Mouse (Mus musculus) midbrain, embryonic 11.5 days (tissue): ENCODE measurements at regions not wholly inside any gene's neighbourhood (a gene's known extent, or its start where the extent isn't known, plus 50 kb on each side); places are given as distances from the start of the nearest gene placed in this dataset.

ENCODE experiments used
- ATAC-seq: fragments of 200-750 bp; cut with Nextera tagmentation; 2 replicates; pipeline ENCODE4 v1.8.0; 2017; ENCODE audit warnings: moderate TSS enrichment, moderate library complexity; ENCODE audit not compliant: low FRiP score
- DNase-seq: peaks from one replicate; pipeline ENCODE4 v3.0.0; 2015; ENCODE audit warnings: low spot score; ENCODE audit errors: missing footprints
- H3K27ac ChIP-seq: fragments of 300-500 bp; sonication (generic); 2 replicates; pipeline ENCODE4 v1.5.1; 2014; ENCODE audit warnings: low read depth, low read length
- H3K27me3 ChIP-seq: fragments of 300-500 bp; sonication (generic); 2 replicates; pipeline ENCODE4 v1.6.1; 2014; ENCODE audit warnings: mild to moderate bottlenecking, low read length, moderate library complexity, mixed read lengths; ENCODE audit not compliant: control insufficient read depth, insufficient read depth
- H3K36me3 ChIP-seq: fragments of 300-500 bp; sonication (generic); 2 replicates; pipeline ENCODE4 v1.6.1; 2014; ENCODE audit warnings: mild to moderate bottlenecking, low read length, moderate library complexity, mixed read lengths; ENCODE audit not compliant: control insufficient read depth, insufficient read depth
- H3K4me1 ChIP-seq: fragments of 300-500 bp; sonication (generic); 2 replicates; pipeline ENCODE4 v1.6.1; 2014; ENCODE audit warnings: low read length; ENCODE audit not compliant: control insufficient read depth, insufficient read depth
- H3K4me2 ChIP-seq: fragments of 300-500 bp; sonication (generic); 2 replicates; pipeline ENCODE4 v1.6.1; 2014; ENCODE audit warnings: mild to moderate bottlenecking, moderate library complexity
- H3K4me3 ChIP-seq: fragments of 300-500 bp; sonication (generic); 2 replicates; pipeline ENCODE4 v1.5.1; 2014; ENCODE audit warnings: low read depth, low read length
- H3K9ac ChIP-seq: fragments of 300-500 bp; sonication (generic); 2 replicates; pipeline ENCODE4 v1.6.1; 2014; ENCODE audit warnings: low read length
- H3K9me3 ChIP-seq: fragments of 300-500 bp; sonication (generic); 2 replicates; pipeline ENCODE4 v1.6.1; 2016; ENCODE audit warnings: low read length; ENCODE audit not compliant: control insufficient read depth
- WGBS: fragments of 180-500 bp; shearing (Covaris S2); extraction: QIAGEN DNeasy Blood & Tissue Kit; methylation state at CpG from one replicate; pipeline ENCODE4 v1.1.7; 2014; 5-methylcytosine and 5-hydroxymethylcytosine counted together

- WGBS = 95% methylated on average over 2 of the region's 2 CpGs
- DNase-seq (no peak), ATAC-seq (no peak)
- no peaks in the 10 kb centered on the region for H3K4me1 ChIP-seq
- no peak overlapping the region for H3K4me3 ChIP-seq
- no peak overlapping the region for H3K4me2 ChIP-seq
- H3K9me3 ChIP-seq = no peaks in the 10 kb centered on the region
- no peak overlapping the region for H3K9ac ChIP-seq
- no peak overlapping the region for H3K27ac ChIP-seq
- no peaks in the 10 kb centered on the region for H3K36me3 ChIP-seq
- H3K27me3 ChIP-seq = no peaks in the 10 kb centered on the region
Measured at GRCm38 (mm10) chr8:34756916-34757315, 645.4 kb upstream of the Gm10131 start.

GRCm38 (mm10) chr8:34756171-34756570 lies 644.6 kb upstream of the Gm10131 start:
- Histone ChIP-seq H3K27ac (no peak overlapping the region), H3K27me3 (no peaks in the 10 kb centered on the region), H3K9me3 (no peaks in the 10 kb centered on the region), H3K4me1 (no peaks in the 10 kb centered on the region), H3K36me3 (no peaks in the 10 kb centered on the region), H3K9ac (no peak overlapping the region), H3K4me3 (no peak overlapping the region), H3K4me2 (no peak overlapping the region)
- DNase-seq (no peak), ATAC-seq (no peak)
- 89% methylated on average over 4 of the region's 4 CpGs for WGBS

GRCm38 (mm10) chr8:34755480-34755879 lies 643.9 kb upstream of the Gm10131 start:
- no peaks in the 10 kb centered on the region for H3K9me3 ChIP-seq
- H3K9ac ChIP-seq = no peak overlapping the region
- DNase-seq (no peak), ATAC-seq (no peak)
- no peak overlapping the region for H3K4me3 ChIP-seq
- H3K27me3 ChIP-seq = no peaks in the 10 kb centered on the region
- no peaks in the 10 kb centered on the region for H3K36me3 ChIP-seq
- WGBS = 91% methylated on average over 4 of the region's 4 CpGs
- H3K4me1 ChIP-seq = no peaks in the 10 kb centered on the region
- no peak overlapping the region for H3K4me2 ChIP-seq
- H3K27ac ChIP-seq = no peak overlapping the region

- Histone ChIP-seq H3K36me3 (no peaks in the 10 kb centered on the region), H3K4me1 (no peaks in the 10 kb centered on the region), H3K4me3 (no peak overlapping the region), H3K27ac (no peak overlapping the region), H3K27me3 (no peaks in the 10 kb centered on the region), H3K9me3 (no peaks in the 10 kb centered on the region), H3K4me2 (no peak overlapping the region), H3K9ac (no peak overlapping the region)
- WGBS = 79% methylated on average over 10 of the region's 10 CpGs
- DNase-seq (no peak), ATAC-seq (no peak)
Measured at GRCm38 (mm10) chr8:34753046-34753445, 641.5 kb upstream of the Gm10131 start.

DNA sequence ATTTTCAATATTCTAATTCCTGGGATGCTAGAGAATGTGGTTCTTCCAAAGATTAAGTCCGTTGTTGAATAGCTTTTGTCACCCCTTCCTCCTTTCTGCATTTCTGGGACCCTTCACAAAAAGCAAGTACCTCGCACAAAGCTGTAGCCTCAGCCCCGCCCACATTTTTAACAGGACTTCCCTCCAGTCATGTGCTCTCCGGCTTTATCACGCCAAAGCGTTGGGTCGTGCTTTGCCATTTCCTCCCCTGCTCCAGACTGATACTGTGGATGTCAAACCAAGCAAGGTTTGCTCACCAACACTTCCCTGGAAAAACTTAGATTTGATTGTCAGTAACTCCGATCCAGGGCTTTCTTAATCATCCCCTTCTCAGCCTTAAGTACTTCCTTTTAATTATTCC lies 637.0 kb upstream of the Gm10131 start:
- ATAC-seq (no peak), DNase-seq (no peak)
- Histone ChIP-seq H3K4me2 (no peak overlapping the region), H3K36me3 (no peaks in the 10 kb centered on the region), H3K9ac (no peak overlapping the region), H3K27ac (no peak overlapping the region), H3K4me3 (no peak overlapping the region), H3K4me1 (no peaks in the 10 kb centered on the region), H3K9me3 (no peaks in the 10 kb centered on the region), H3K27me3 (no peaks in the 10 kb centered on the region)
- 69% methylated on average over 8 of the region's 8 CpGs for WGBS

DNA sequence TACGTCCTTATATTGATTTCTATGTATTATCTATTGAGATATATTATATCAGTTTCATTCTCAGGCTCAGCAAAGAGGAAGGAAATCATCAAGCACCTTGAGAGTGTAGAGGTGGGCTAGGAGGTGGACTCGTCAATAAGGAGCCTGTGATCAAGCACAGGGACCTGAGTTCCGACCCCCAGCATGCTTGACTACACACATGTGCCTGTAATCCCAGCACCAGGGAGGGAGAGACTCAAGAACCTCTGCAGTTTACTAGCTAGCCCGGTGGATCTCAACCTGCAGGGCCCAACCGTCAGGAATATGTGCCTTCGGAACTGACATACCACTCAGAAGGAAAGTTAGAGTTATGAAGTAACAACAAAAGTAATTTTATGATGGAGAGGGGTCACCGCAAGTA lies 634.2 kb upstream of the Gm10131 start:
- 90% methylated on average over 7 of the region's 7 CpGs for WGBS
- Histone ChIP-seq H3K9me3 (no peaks in the 10 kb centered on the region), H3K27me3 (no peaks in the 10 kb centered on the region), H3K4me2 (no peak overlapping the region), H3K4me3 (no peak overlapping the region), H3K4me1 (no peaks in the 10 kb centered on the region), H3K9ac (no peak overlapping the region), H3K27ac (no peak overlapping the region), H3K36me3 (no peaks in the 10 kb centered on the region)
- no peak for ATAC-seq
- no peak for DNase-seq

- no peaks in the 10 kb centered on the region for H3K9me3 ChIP-seq
- no peak for ATAC-seq
- no peaks in the 10 kb centered on the region for H3K36me3 ChIP-seq
- H3K4me2 ChIP-seq = no peak overlapping the region
- H3K27me3 ChIP-seq = no peaks in the 10 kb centered on the region
- H3K27ac ChIP-seq = no peak overlapping the region
- WGBS = 66% methylated on average over 4 of the region's 4 CpGs
- DNase-seq = peak; percentile 39
- no peak overlapping the region for H3K4me3 ChIP-seq
- no peak overlapping the region for H3K9ac ChIP-seq
- H3K4me1 ChIP-seq = no peaks in the 10 kb centered on the region
Measured at GRCm38 (mm10) chr8:34744682-34745081, 633.1 kb upstream of the Gm10131 start.

- Histone ChIP-seq H3K4me3 (no peak overlapping the region), H3K27ac (no peak overlapping the region), H3K27me3 (no peaks in the 10 kb centered on the region), H3K4me2 (no peak overlapping the region), H3K9ac (no peak overlapping the region), H3K4me1 (no peaks in the 10 kb centered on the region), H3K9me3 (no peaks in the 10 kb centered on the region), H3K36me3 (no peaks in the 10 kb centered on the region)
- ATAC-seq = no peak
- no peak for DNase-seq
Measured at GRCm38 (mm10) chr8:34744179-34744578, 632.6 kb upstream of the Gm10131 start.

GRCm38 (mm10) chr8:34743137-34743536 lies 631.6 kb upstream of the Gm10131 start:
- Histone ChIP-seq H3K27me3 (no peaks in the 10 kb centered on the region), H3K4me1 (no peaks in the 10 kb centered on the region), H3K9ac (no peak overlapping the region), H3K4me2 (no peak overlapping the region), H3K4me3 (no peak overlapping the region), H3K36me3 (no peaks in the 10 kb centered on the region), H3K27ac (no peak overlapping the region), H3K9me3 (no peaks in the 10 kb centered on the region)
- ATAC-seq = no peak
- no peak for DNase-seq
- 72% methylated on average over 6 of the region's 6 CpGs for WGBS

GRCm38 (mm10) chr8:34740836-34741235 lies 629.3 kb upstream of the Gm10131 start:
- Histone ChIP-seq H3K9ac (no peak overlapping the region), H3K27me3 (no peaks in the 10 kb centered on the region), H3K4me1 (no peaks in the 10 kb centered on the region), H3K36me3 (no peaks in the 10 kb centered on the region), H3K9me3 (no peaks in the 10 kb centered on the region), H3K27ac (no peak overlapping the region), H3K4me2 (no peak overlapping the region), H3K4me3 (no peak overlapping the region)
- no peak for ATAC-seq
- no peak for DNase-seq
- 91% methylated on average over 10 of the region's 10 CpGs for WGBS
